Mouse (Mus musculus) olfactory bulb, adult 2 months (tissue): Measurements from ENCODE around the gene Cep70.

Source experiments
- CTCF ChIP-seq: fragments of 200-500 bp; IDR thresholded peaks from 2 replicates; pipeline ENCODE4 v1.5.1; 2012; ENCODE audit warnings: low read depth, mild to moderate bottlenecking, low read length, moderate library complexity; ENCODE audit not compliant: insufficient read depth
- POLR2A ChIP-seq: fragments of 200-500 bp; IDR thresholded peaks from 2 replicates; pipeline ENCODE4 v1.6.1; 2012; ENCODE audit warnings: mild to moderate bottlenecking, low read depth, low read length, moderate library complexity; ENCODE audit not compliant: insufficient read depth

- no peak for TF ChIP-seq CTCF
- no peak for TF ChIP-seq POLR2A
These were observed 15.7 kb downstream of the Cep70 start for GRCm38 (mm10) chr9:99258891-99259290.
